Mouse (Mus musculus): Measurements from ENCODE around the gene Wdfy3.

DNA sequence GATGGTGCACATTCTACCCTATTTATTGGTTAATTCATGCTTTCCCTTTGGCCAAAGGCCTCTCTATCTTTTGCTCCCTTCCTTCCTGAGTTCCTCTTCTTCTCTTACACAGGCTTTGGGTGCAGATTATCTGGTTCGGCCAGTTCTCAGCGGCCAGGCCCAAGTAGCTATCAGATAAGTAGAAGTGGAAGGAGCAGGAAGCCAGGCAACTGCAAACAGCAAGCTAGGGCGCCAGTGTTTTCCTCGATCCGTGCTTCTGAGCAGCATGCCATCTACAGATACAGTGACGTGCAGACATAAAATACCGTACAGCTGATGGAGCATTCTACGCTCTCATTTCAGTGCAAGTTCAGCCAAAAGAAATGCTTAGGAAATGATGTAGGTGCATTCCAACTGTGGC is 24.5 kb downstream of the Wdfy3 start:
- TF ChIP-seq EP300 (optimal IDR thresholded peaks at IDR 0.05): no peak
- TF ChIP-seq CTCF (IDR thresholded peaks at IDR 0.05; ENCODE audit: low read depth): no peak

Data from stomach, postnatal 0 days (tissue).